Mouse (Mus musculus): ENCODE measurements at regions not wholly inside any gene's neighbourhood (a gene's known extent, or its start where the extent isn't known, plus 50 kb on each side); places are given as distances from the start of the nearest gene placed in this dataset.

- no peak for DNase-seq (ENCODE audit: low spot score in 2 of 2)
These were observed 314.0 kb upstream of the Agtr1b start for GRCm38 (mm10) chr3:20680944-20681494.

DNA sequence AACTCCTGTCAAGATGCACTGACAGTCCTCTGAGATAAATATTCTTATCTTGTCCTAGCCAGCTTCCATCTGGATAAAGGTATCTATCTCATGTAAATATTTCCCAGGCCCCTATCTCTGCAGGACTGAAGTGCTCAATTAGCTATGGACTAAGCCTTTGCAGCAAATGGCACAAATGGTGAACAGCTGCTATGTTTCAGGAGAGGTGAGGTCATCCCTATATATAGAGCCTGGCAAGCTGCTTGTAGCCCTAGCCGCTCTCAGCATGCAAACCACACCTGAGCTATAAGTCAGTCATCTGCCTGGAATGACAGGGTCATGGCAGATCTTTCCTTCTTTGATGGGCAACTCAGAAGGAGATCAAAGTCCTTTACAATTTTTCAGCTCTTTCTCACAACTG lies 294.9 kb upstream of the Agtr1b start:
- DNase-seq (ENCODE audit: low spot score in 2 of 2), result peak; percentile 18 to 51

DNA sequence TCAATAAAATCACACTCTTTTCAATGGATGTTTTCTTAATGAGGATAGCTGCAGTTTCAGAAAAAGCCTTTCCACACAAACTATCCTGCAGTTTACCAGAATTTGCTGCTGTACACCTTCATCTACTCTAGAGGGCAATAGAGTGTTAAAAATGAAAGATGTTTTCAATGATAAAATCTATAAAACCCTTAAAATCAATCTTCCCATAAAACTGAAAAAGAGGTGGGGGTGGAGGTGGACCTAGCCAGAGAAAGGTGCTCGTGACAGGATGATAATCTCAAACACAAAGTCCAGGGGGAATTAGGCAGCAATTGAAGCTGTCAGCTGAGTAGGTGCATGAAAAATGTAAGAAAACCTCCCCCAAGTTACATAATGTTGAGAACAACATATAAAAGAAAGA lies 288.4 kb upstream of the Agtr1b start:
- DNase-seq (ENCODE audit: low spot score in 2 of 2), result peak in 1 of 2 experiments; percentile 2
